Mouse (Mus musculus) layer of hippocampus, postnatal 10 days (tissue): ENCODE results near the gene Mmp25. TPM values are rescaled to one million over a fixed set of nuclear protein-coding genes. Genes with fewer than 3 reads are reported as not detected.

ENCODE experiments used
- DNase-seq, 2 experiments: peaks; one replicate each; pipeline ENCODE4 v3.0.0; 2021; ENCODE audit warnings: low spot score in 2 of 2
- long read RNA-seq: library from polyadenylated mRNA; stranded (forward); transcript quantifications from one replicate; pipeline ENCODE4 v2.0.0, GENCODE M21; 2023
- total RNA-seq, 2 experiments: library from RNA; stranded (reverse); gene quantifications; 2 replicates each; pipeline ENCODE4 v1.2.3; 2021

Mmp25 gene
- 1 to 10 TPM; 1.2 to 1.6 TPM for total RNA-seq
- long read RNA-seq: 0 reads

DNA sequence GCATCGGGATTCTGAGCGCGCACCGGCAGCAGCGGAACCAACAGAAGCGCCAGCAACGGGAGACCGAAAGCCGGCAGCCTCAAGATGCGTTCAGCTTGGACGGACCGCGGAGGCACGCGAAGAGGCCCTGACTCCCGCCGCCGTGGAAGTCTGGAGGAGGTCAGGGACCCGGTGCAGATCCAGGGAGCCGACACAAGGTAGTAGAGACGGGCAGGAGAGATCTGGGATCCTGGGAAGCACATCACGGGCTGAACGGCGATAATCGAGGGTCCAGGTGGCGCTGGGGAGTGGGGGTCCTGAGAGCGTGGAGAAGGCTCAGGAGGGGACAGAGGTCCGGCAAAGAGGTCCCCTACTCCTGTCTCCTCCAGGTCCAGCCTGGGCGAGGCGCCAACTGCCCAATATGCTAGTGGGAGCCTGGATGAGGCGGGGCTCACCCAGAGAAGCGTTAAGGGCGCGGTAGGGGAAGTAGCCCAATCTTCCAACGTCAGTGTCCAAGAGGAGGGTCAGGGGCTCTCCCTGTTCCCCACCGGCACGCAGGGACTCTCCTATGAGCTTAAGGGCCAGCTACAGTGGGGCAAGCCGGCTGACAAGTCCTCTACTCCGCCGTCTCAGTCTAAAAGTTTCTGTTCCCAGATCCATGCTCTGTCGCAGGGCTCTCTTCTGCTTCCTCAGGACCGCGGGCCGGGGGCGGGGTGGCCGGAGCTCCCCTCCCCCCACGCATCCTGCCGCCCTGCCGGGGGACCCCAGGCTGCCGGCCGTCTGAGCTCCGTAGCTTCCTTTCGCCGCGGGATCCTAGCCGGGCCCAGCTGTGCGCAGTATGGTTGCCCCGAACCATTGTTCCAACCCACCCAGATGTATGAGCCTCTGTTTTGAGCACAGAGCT lies at the start of gene Mmp25:
Gene Mmp25, minus strand, starts transcription at position 665 of the 883 bp plus-strand sequence.
- no peak for DNase-seq

- no peak for DNase-seq
Measured at GRCm38 (mm10) chr17:23694491-23694890, 49.4 kb upstream of the Mmp25 start.

- no peak for DNase-seq
Measured at GRCm38 (mm10) chr17:23683856-23684672, 39.0 kb upstream of the Mmp25 start, which contains the start of gene Cldn9. TSS of gene Cldn9 (minus strand) at chr17:23684026.

- DNase-seq: no peak
Measured at GRCm38 (mm10) chr17:23683226-23683625, 38.1 kb upstream of the Mmp25 start.

GRCm38 (mm10) chr17:23682530-23682929 lies 37.5 kb upstream of the Mmp25 start:
- no peak for DNase-seq

- DNase-seq: no peak
Measured at GRCm38 (mm10) chr17:23682092-23682491, 37.0 kb upstream of the Mmp25 start.

DNA sequence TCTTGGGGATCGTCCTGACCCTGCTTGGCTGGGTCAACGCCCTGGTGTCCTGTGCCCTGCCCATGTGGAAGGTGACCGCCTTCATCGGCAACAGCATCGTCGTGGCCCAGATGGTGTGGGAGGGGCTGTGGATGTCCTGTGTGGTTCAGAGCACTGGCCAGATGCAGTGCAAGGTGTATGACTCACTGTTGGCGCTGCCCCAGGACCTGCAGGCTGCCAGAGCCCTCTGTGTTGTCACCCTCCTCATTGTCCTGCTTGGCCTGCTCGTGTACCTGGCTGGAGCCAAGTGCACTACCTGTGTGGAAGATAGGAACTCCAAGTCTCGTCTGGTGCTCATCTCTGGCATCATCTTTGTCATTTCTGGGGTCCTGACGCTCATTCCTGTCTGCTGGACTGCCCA lies 36.0 kb upstream of the Mmp25 start:
- DNase-seq: no peak

DNA sequence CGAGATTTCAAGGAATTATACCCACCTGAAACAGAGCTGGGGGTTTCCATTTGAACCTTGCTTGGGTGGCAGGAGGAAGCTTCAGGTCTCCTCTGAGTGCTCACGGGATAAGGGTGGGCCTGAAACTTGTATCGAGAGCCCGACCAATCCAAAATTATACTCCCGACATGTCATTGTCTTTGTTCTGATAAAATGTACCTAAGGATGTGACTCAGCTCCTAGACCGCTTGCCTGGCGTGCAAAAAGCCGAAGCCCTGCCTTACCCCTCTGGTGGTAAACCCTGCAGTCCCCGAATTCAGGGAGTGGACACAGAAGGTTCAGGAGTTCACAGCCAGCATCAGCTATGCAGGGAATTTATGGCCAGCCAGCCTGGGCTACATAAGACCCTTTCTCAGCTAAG lies 35.3 kb upstream of the Mmp25 start:
- DNase-seq: no peak

GRCm38 (mm10) chr17:23679127-23679835 lies 34.2 kb upstream of the Mmp25 start, which contains the start of gene Cldn6:
TSS of gene Cldn6 (plus strand) at chr17:23679249.
- DNase-seq: no peak

DNA sequence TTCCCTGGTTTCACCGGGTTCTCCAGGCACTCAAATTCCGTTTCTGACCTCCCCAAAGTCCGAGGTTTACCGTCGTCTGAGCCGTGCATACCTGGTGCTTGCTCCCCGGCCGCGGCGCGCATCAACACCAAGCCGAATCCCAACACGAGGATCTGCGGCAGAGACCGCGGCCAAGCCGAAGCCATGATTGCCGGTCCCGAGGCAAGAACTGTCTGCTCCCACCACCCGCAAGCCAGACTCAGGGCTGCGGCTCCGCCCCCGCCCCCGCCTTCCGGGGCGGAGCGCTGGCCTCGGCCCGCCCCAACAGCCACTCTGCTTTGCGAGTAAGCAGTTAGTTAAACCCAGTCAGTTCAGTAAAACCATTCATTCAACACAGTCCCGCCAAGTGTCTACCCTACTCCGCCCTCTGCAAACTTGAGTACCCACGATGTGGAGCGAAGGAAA lies 32.2 kb upstream of the Mmp25 start, which contains the start of gene Tnfrsf12a:
Gene Tnfrsf12a, minus strand, starts transcription at position 233 of the 444 bp plus-strand sequence.
- peak; percentile 73 to 79 for DNase-seq

GRCm38 (mm10) chr17:23676473-23677031 lies 31.5 kb upstream of the Mmp25 start:
- peak in 1 of 2 experiments; percentile 42 for DNase-seq

GRCm38 (mm10) chr17:23675564-23676281 lies 30.6 kb upstream of the Mmp25 start:
- DNase-seq: peak; percentile 35 to 43

GRCm38 (mm10) chr17:23675127-23675526 lies 30.1 kb upstream of the Mmp25 start:
- DNase-seq: no peak

GRCm38 (mm10) chr17:23674271-23674952 lies 29.3 kb upstream of the Mmp25 start:
- DNase-seq: peak; percentile 33 to 35

DNA sequence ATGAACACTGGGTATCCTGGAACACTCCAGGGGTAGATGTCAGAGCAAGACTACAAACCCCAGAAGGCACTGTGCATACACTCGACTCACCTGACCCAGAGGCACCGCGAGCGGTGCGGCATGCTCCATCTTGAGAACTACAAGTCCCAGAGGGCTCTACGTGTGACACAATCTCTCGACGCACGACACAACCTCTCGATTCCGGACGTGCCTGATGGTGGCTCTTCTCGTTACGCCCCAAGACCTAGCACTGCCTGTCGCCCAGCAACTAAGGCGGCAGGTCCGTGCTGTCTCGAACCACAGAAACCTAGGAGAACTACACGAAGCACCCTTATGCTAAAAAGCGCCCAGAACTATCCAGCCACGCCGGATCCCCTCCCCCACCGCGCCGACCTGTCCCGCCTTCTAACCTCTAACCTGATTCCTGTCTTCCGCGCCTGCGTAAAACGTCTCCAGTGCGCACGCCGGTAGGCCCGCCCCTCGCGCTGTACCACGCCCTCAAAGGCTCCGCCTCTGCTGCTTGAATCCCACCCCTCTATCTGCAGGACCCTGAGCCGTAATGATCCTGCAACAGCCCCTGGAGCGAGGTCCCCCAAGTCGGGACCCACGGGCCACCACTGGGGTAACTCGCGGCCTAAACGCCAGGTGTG lies 28.5 kb upstream of the Mmp25 start, which contains the start of the genes Hcfc1r1 and Thoc6:
Gene Hcfc1r1, plus strand, starts transcription at position 173 of the 650 bp plus-strand sequence.
Gene Thoc6, minus strand, starts transcription at position 459 of the 650 bp plus-strand sequence.
- DNase-seq: peak; percentile 92 to 94

DNA sequence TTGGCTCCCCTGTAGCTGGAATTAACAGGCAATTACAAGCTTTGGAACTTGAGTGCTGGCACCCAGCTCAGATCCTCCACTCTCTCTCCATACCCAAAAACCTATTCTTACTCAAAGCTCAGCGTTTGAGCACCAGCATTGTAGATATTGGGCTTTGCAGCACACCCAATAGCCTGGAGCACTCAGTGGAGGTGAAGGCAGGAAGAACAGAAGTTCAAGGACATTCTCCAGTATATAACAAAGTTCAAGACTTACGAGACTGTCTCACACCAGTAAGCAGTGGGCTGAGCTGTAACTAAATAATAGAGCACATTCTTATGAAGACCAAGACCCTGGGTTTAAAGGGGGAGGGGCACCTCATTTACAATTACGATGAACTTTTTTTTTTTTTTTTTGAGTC lies 27.7 kb upstream of the Mmp25 start:
- DNase-seq: no peak

DNA sequence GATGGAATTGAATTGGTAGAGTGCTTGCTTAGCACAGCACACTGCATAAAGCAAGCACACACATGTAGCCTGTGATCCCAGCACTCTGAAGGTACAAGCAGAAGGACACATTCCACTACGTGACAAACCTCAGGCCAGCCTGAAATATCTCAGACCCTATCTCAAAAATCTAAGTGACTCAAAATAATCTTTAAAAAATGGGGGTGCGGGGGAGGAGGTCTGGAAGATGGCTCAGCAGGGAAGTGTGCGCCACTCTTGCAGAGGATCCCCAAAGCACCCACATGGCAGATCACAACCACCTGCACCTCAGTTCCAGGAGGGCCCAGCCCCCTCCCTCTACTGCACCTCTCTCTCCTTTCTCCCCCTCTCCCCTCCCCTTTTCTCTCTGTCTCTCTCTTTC lies 26.4 kb upstream of the Mmp25 start:
- no peak for DNase-seq

GRCm38 (mm10) chr17:23670516-23671074 lies 25.5 kb upstream of the Mmp25 start:
- DNase-seq: no peak
